Mouse (Mus musculus): ENCODE data around the gene Slc2a3. TPM values are rescaled to one million over a fixed set of nuclear protein-coding genes. Genes with fewer than 3 reads are reported as not detected.
A peak's percentile ranks its signal among the peaks of the same experiment; 100 is the strongest.

Slc2a3 gene
- polyA plus RNA-seq, 1 experiment from 2014 or later = 21.1 TPM

GRCm38 (mm10) chr6:122800640-122801300, 670 bp downstream of the Slc2a3 start:
- Histone ChIP-seq H3K4me1 (replicated peaks) (peaks cover 14% of the 10 kb centered on the region), H3K4me2 (peak overlapping the region; percentile 91), H3K4me3 (peak overlapping the region; percentile 63), H3K27ac (no peak overlapping the region), H3K27me3 (peaks cover 28% of the 10 kb centered on the region), H3K9ac (peak overlapping the region; percentile 81), H3K9me3 (no peaks in the 10 kb centered on the region), H3K36me3 (no peaks in the 10 kb centered on the region)
- ATAC-seq (ENCODE audit: low FRiP score) = no peak
- 44% methylated on average over 10 of the region's 10 CpGs for WGBS

- Histone ChIP-seq H3K4me3 (no peak overlapping the region), H3K36me3 (no peaks in the 10 kb centered on the region), H3K9ac (no peak overlapping the region), H3K27me3 (peaks cover 5% of the 10 kb centered on the region; the same call in 1 of the 2 replicates), H3K27ac (no peak overlapping the region), H3K4me2 (no peak overlapping the region), H3K9me3 (no peaks in the 10 kb centered on the region), H3K4me1 (replicated peaks) (no peaks in the 10 kb centered on the region)
- 78% methylated on average over 8 of the region's 8 CpGs for WGBS
- no peak for ATAC-seq (ENCODE audit: low FRiP score)
These were observed 6.0 kb downstream of the Slc2a3 start for GRCm38 (mm10) chr6:122795254-122795935.

GRCm38 (mm10) chr6:122786275-122786674, 15.2 kb downstream of the Slc2a3 start:
- 0 out of 2 replicates have a peak, but pooled peaks have one; percentile 68 for ATAC-seq (ENCODE audit: low FRiP score)
- 40% methylated on average over 5 of the region's 5 CpGs for WGBS
- H3K4me3 ChIP-seq = no peak overlapping the region

GRCm38 (mm10) chr6:122784866-122785265, 16.6 kb downstream of the Slc2a3 start:
- ATAC-seq (ENCODE audit: low FRiP score) = no peak
- H3K4me3 ChIP-seq = no peak overlapping the region
- H3K9me3 ChIP-seq = no peaks in the 10 kb centered on the region
- WGBS = 93% methylated on average over 3 of the region's 3 CpGs
- H3K4me2 ChIP-seq = no peak overlapping the region
- no peaks in the 10 kb centered on the region for H3K4me1 ChIP-seq (replicated peaks)
- no peaks in the 10 kb centered on the region for H3K36me3 ChIP-seq
- no peaks in the 10 kb centered on the region for H3K27me3 ChIP-seq
- no peak overlapping the region for H3K9ac ChIP-seq
- no peak overlapping the region for H3K27ac ChIP-seq

More at GRCm38 (mm10) chr6:122786275-122786674, 15.2 kb downstream of the Slc2a3 start:
- Histone ChIP-seq H3K27ac (no peak overlapping the region), H3K4me1 (replicated peaks) (no peaks in the 10 kb centered on the region), H3K9me3 (no peaks in the 10 kb centered on the region), H3K36me3 (no peaks in the 10 kb centered on the region), H3K9ac (no peak overlapping the region), H3K4me2 (no peak overlapping the region), H3K27me3 (no peaks in the 10 kb centered on the region)

GRCm38 (mm10) chr6:122782164-122782563, 19.3 kb downstream of the Slc2a3 start:
- Histone ChIP-seq H3K4me2 (no peak overlapping the region), H3K27ac (no peak overlapping the region), H3K27me3 (no peaks in the 10 kb centered on the region), H3K9me3 (no peaks in the 10 kb centered on the region), H3K4me1 (replicated peaks) (no peaks in the 10 kb centered on the region), H3K9ac (no peak overlapping the region), H3K4me3 (no peak overlapping the region), H3K36me3 (no peaks in the 10 kb centered on the region)
- ATAC-seq (ENCODE audit: low FRiP score) = no peak
- 89% methylated on average over 3 of the region's 3 CpGs for WGBS

DNA sequence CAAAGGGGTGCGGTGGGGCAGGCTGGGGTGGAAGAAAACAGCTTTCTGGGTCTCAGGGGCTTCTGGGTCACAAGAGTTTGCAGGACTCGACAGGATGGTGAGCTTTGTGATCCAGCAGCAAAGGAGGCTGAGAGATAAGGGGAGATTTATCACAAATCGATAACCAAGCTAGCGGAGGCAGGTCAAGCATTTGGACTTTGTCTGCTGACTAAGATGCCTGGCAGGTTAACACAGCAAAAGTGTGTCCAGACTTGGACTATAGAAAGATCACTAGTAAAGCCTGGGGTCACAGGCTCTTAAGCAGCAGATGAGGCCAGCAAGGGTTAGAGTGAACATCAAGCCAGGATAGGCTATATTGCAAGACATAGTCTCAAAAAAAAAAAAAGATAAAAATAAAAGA, 20.3 kb downstream of the Slc2a3 start:
- H3K27me3 ChIP-seq = no peaks in the 10 kb centered on the region
- no peaks in the 10 kb centered on the region for H3K36me3 ChIP-seq
- H3K4me2 ChIP-seq = no peak overlapping the region
- H3K9ac ChIP-seq = no peak overlapping the region
- no peak for ATAC-seq (ENCODE audit: low FRiP score)
- no peak overlapping the region for H3K27ac ChIP-seq
- H3K4me3 ChIP-seq = no peak overlapping the region
- H3K4me1 ChIP-seq (replicated peaks) = no peaks in the 10 kb centered on the region
- 84% methylated on average over 4 of the region's 4 CpGs for WGBS
- H3K9me3 ChIP-seq = no peaks in the 10 kb centered on the region

DNA sequence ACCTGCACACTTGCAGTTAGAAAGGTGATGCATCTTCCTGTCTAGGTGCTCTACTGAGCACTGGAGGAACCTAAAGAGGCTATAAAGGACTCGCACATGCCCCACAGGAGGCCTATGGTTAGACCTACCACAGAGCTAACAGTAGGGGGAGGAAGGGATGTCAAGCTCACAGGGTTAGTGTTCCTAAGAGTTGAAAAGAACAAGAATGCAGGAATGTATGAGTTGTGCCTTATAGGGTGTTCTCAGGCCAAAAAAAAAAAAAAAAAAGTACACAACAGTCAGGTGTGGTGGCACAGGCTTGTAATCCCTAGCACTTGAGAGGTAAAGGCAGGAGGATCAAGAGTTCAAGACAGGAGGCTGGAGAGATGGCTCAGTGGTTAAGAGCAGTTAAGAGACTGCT, 21.5 kb downstream of the Slc2a3 start:
- H3K9me3 ChIP-seq = no peaks in the 10 kb centered on the region
- no peak overlapping the region for H3K4me2 ChIP-seq
- no peak overlapping the region for H3K9ac ChIP-seq
- H3K36me3 ChIP-seq = no peaks in the 10 kb centered on the region
- H3K4me3 ChIP-seq = no peak overlapping the region
- no peaks in the 10 kb centered on the region for H3K27me3 ChIP-seq
- no peaks in the 10 kb centered on the region for H3K4me1 ChIP-seq (replicated peaks)
- WGBS = 50% methylated on average over 1 of the region's 1 CpGs
- no peak overlapping the region for H3K27ac ChIP-seq
- no peak for ATAC-seq (ENCODE audit: low FRiP score)

GRCm38 (mm10) chr6:122776040-122776439, 25.4 kb downstream of the Slc2a3 start:
- Histone ChIP-seq H3K9ac (no peak overlapping the region), H3K4me1 (replicated peaks) (no peaks in the 10 kb centered on the region), H3K36me3 (no peaks in the 10 kb centered on the region), H3K27me3 (no peaks in the 10 kb centered on the region), H3K9me3 (no peaks in the 10 kb centered on the region), H3K4me2 (no peak overlapping the region), H3K4me3 (no peak overlapping the region), H3K27ac (no peak overlapping the region)
- ATAC-seq (ENCODE audit: low FRiP score) = no peak
- 86% methylated on average over 7 of the region's 7 CpGs for WGBS

- no peaks in the 10 kb centered on the region for H3K36me3 ChIP-seq
- no peaks in the 10 kb centered on the region for H3K9me3 ChIP-seq
- no peaks in the 10 kb centered on the region for H3K27me3 ChIP-seq
- peaks cover 13% of the 10 kb centered on the region for H3K4me1 ChIP-seq (replicated peaks)
- no peak overlapping the region for H3K4me3 ChIP-seq
- no peak overlapping the region for H3K27ac ChIP-seq
- no peak overlapping the region for H3K9ac ChIP-seq
- H3K4me2 ChIP-seq = no peak overlapping the region
- 87% methylated on average over 1 of the region's 1 CpGs for WGBS
- ATAC-seq (ENCODE audit: low FRiP score) = no peak
These were observed 27.1 kb downstream of the Slc2a3 start for GRCm38 (mm10) chr6:122774345-122774744.

GRCm38 (mm10) chr6:122772701-122773100, 28.7 kb downstream of the Slc2a3 start:
- H3K9ac ChIP-seq = no peak overlapping the region
- WGBS = 72% methylated on average over 6 of the region's 6 CpGs
- no peaks in the 10 kb centered on the region for H3K9me3 ChIP-seq
- H3K27ac ChIP-seq = no peak overlapping the region
- ATAC-seq (ENCODE audit: low FRiP score) = no peak
- H3K36me3 ChIP-seq = no peaks in the 10 kb centered on the region
- H3K4me2 ChIP-seq = no peak overlapping the region
- H3K27me3 ChIP-seq = no peaks in the 10 kb centered on the region
- no peak overlapping the region for H3K4me3 ChIP-seq
- peaks cover 13% of the 10 kb centered on the region for H3K4me1 ChIP-seq (replicated peaks)

DNA sequence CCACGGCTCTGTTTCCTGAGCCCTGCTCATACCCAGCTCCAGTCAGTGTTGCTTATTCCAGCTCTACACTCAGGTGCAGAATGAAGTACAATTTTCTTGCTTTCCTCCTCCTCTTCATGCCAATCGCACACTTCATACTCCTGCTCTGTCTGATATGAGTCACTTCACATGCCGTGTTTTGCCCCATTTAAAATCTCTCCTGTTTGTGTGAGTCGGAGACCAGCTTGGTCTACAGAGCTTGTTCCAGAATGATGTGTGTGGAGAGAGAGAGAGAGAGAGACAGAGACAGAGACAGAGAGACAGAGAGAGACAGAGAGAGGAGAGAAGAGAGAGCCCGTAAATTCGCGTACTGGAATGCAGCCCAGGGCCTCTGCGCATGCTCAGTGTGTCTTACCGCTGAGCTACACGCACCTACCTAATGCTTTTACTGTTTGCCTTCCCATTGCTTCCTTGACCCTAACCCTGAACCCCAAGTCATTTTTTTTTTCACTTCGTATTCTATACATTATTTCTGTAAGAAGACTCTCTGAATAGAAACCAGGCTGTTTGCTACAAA, 30.6 kb downstream of the Slc2a3 start:
- Histone ChIP-seq H3K9ac (no peak overlapping the region), H3K4me3 (no peak overlapping the region), H3K4me2 (no peak overlapping the region), H3K36me3 (no peaks in the 10 kb centered on the region), H3K9me3 (no peaks in the 10 kb centered on the region), H3K27ac (no peak overlapping the region), H3K27me3 (no peaks in the 10 kb centered on the region), H3K4me1 (replicated peaks) (peaks cover 21% of the 10 kb centered on the region)
- no peak for ATAC-seq (ENCODE audit: low FRiP score)
- WGBS = 94% methylated on average over 11 of the region's 11 CpGs

GRCm38 (mm10) chr6:122769771-122770759, 31.4 kb downstream of the Slc2a3 start:
- Histone ChIP-seq H3K36me3 (no peaks in the 10 kb centered on the region), H3K9ac (no peak overlapping the region), H3K4me1 (replicated peaks) (peaks cover 28% of the 10 kb centered on the region), H3K4me3 (no peak overlapping the region), H3K9me3 (no peaks in the 10 kb centered on the region), H3K27me3 (no peaks in the 10 kb centered on the region), H3K27ac (peak overlapping the region; percentile 45), H3K4me2 (no peak overlapping the region)
- ATAC-seq (ENCODE audit: low FRiP score) = peak; percentile 60
- WGBS = 50% methylated on average over 10 of the region's 10 CpGs

Data from hindbrain, embryonic 13.5 days (tissue).